Mouse (Mus musculus): ENCODE data around the gene Xpo6. TPM values are rescaled to one million over a fixed set of nuclear protein-coding genes. Genes with fewer than 3 reads are reported as not detected.

The Xpo6 gene
- polyA plus RNA-seq, 1 experiment from 2014 or later = 70.2 TPM

- Histone ChIP-seq H3K4me3 (no peak overlapping the region), H3K36me3 (replicated peaks) (no peaks in the 10 kb centered on the region), H3K4me1 (peaks cover 35% of the 10 kb centered on the region), H3K9me3 (no peaks in the 10 kb centered on the region), H3K27me3 (replicated peaks; ENCODE audit: low read depth, poor library complexity, severe bottlenecking) (peaks cover 81% of the 10 kb centered on the region), H3K27ac (replicated peaks) (no peak overlapping the region)
- no peak for DNase-seq (ENCODE audit: low spot score)
- WGBS = 14% methylated on average over 4 of the region's 4 CpGs
Measured at GRCm38 (mm10) chr7:126083980-126084348, 116.3 kb downstream of the Xpo6 start.

GRCm38 (mm10) chr7:126083341-126083979, 116.8 kb downstream of the Xpo6 start:
- no peaks in the 10 kb centered on the region for H3K36me3 ChIP-seq (replicated peaks)
- peaks cover 86% of the 10 kb centered on the region for H3K27me3 ChIP-seq (replicated peaks; ENCODE audit: low read depth, poor library complexity, severe bottlenecking)
- H3K27ac ChIP-seq (replicated peaks) = no peak overlapping the region
- 28% methylated on average over 9 of the region's 9 CpGs for WGBS
- H3K4me3 ChIP-seq = no peak overlapping the region
- no peak for DNase-seq (ENCODE audit: low spot score)
- H3K4me1 ChIP-seq = peaks cover 35% of the 10 kb centered on the region
- H3K9me3 ChIP-seq = no peaks in the 10 kb centered on the region

DNA sequence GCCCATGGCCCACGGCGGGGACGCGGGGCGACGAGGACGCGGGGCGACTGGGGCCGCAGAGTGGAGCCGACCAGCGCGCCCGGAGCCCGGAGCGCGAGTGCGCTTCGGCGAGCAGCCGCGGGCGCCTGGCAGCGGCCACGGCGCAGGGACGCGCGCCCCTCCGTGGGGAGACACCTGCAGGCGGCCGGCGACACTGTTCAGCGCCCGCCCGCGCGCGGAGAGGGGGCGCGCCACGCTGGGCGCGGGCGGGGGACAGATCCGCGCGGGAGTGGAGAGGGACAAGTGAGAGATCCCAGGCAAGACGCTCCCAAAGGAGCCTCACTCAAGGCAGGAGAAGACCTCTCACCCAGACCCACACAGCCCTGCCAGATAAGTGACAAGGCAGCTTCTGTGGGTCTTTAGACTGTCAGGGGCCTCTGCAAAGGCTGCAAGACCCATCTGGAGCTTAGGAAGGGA, 118.0 kb downstream of the Xpo6 start, which contains the start of gene Gsg1l:
Gene Gsg1l (minus strand): TSS at position 126 of the 456 bp plus-strand sequence.
- Histone ChIP-seq H3K4me1 (peaks cover 35% of the 10 kb centered on the region), H3K36me3 (replicated peaks) (no peaks in the 10 kb centered on the region), H3K27ac (replicated peaks) (no peak within 1 kb of the TSS; the same call in 1 of the 2 replicates), H3K27me3 (replicated peaks; ENCODE audit: low read depth, poor library complexity, severe bottlenecking) (peaks cover 94% of the 10 kb centered on the region), H3K9me3 (no peaks in the 10 kb centered on the region), H3K4me3 (peak within 1 kb of the TSS; percentile 64)
- under 1% methylated on average over 49 of the region's 49 CpGs for WGBS
- DNase-seq (ENCODE audit: low spot score) = peak; percentile 47

DNA sequence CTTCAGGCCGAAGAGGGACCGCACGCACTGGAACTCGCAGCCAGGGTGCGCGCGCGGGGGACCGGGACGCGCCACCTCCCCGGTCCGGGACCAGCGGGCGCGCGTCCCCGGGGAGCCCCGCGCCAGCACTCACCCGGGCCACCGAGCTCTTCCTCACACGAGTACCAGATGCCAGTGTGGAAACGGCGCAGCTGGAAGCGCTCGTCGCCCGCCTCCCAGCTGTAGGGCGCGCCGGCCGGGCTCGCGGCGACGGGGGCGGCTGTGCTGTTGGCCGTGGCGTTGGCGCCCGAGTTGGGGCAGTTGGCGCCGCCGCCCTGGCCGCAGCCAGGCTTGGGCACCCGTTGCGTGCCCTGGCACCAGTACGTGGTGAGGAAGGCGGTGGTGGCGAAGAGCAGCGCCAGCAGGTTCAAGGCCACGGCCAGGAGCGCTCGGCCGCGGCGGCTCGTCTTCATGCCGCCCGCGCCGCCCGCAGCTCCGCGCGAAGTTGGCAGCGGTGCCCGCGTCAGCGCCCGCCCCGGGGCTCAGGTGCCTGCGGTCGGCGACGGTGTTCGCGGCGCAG, 118.5 kb downstream of the Xpo6 start:
- DNase-seq (ENCODE audit: low spot score) = peak; percentile 42
- no peaks in the 10 kb centered on the region for H3K9me3 ChIP-seq
- H3K27ac ChIP-seq (replicated peaks) = no peak overlapping the region; the same call in 1 of the 2 replicates
- peaks cover 35% of the 10 kb centered on the region for H3K4me1 ChIP-seq
- no peaks in the 10 kb centered on the region for H3K36me3 ChIP-seq (replicated peaks)
- under 1% methylated on average over 80 of the region's 80 CpGs for WGBS
- H3K4me3 ChIP-seq = peak overlapping the region; percentile 64
- peaks cover 93% of the 10 kb centered on the region for H3K27me3 ChIP-seq (replicated peaks; ENCODE audit: low read depth, poor library complexity, severe bottlenecking)

DNA sequence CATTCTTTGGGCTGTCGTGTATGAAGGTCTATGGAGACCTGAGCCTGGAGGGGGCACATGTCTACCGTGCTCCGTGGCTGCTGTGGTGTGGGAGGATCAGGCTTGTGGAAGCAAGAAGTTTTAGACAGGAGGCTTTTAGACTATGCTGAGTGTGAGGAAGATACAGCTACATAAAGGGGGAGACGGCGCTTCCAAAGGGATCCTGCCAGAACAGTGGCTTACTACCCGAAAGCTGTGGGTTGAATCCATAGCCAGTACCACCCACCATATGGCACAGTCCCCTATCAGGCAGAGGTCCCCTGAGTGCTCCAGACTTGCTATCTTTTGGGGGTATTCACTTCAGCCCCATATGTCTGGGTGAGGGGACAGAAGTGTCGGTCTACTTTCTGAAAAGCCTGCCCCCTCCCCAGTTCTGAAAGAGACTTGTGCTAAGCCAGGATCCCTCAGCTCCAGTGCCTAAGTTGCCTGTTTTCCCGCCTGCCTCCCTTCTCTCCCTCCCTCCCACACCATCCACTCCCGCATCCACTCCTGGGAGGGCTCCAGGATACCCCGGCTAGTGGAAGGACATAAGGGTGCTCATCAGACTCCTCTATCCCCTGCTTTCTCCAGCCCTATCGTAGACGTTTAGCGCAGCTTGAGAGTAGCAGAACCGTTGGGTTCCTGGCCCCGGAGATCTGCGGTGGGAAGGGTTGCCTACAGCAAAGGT, 119.2 kb downstream of the Xpo6 start:
- no peak for DNase-seq (ENCODE audit: low spot score)
- H3K4me3 ChIP-seq = peak overlapping the region; percentile 64
- WGBS = 18% methylated on average over 16 of the region's 16 CpGs
- no peak overlapping the region for H3K27ac ChIP-seq (replicated peaks)
- no peaks in the 10 kb centered on the region for H3K36me3 ChIP-seq (replicated peaks)
- peaks cover 28% of the 10 kb centered on the region for H3K4me1 ChIP-seq
- no peaks in the 10 kb centered on the region for H3K9me3 ChIP-seq
- peaks cover 92% of the 10 kb centered on the region for H3K27me3 ChIP-seq (replicated peaks; ENCODE audit: low read depth, poor library complexity, severe bottlenecking)

GRCm38 (mm10) chr7:126076935-126077334, 123.4 kb downstream of the Xpo6 start:
- Histone ChIP-seq H3K4me1 (peaks cover 7% of the 10 kb centered on the region), H3K36me3 (replicated peaks) (no peaks in the 10 kb centered on the region), H3K9me3 (no peaks in the 10 kb centered on the region), H3K27me3 (replicated peaks; ENCODE audit: low read depth, poor library complexity, severe bottlenecking) (peaks cover 51% of the 10 kb centered on the region), H3K4me3 (no peak overlapping the region), H3K27ac (replicated peaks) (no peak overlapping the region)
- no peak for DNase-seq (ENCODE audit: low spot score)
- 94% methylated on average over 1 of the region's 1 CpGs for WGBS

GRCm38 (mm10) chr7:126075058-126075457, 125.2 kb downstream of the Xpo6 start:
- no peak overlapping the region for H3K27ac ChIP-seq (replicated peaks)
- H3K27me3 ChIP-seq (replicated peaks; ENCODE audit: low read depth, poor library complexity, severe bottlenecking) = peaks cover 32% of the 10 kb centered on the region
- H3K36me3 ChIP-seq (replicated peaks) = no peaks in the 10 kb centered on the region
- WGBS = 68% methylated on average over 9 of the region's 9 CpGs
- no peak overlapping the region for H3K4me3 ChIP-seq
- no peaks in the 10 kb centered on the region for H3K9me3 ChIP-seq
- no peaks in the 10 kb centered on the region; the same call in 1 of the 2 replicates for H3K4me1 ChIP-seq
- no peak for DNase-seq (ENCODE audit: low spot score)

DNA sequence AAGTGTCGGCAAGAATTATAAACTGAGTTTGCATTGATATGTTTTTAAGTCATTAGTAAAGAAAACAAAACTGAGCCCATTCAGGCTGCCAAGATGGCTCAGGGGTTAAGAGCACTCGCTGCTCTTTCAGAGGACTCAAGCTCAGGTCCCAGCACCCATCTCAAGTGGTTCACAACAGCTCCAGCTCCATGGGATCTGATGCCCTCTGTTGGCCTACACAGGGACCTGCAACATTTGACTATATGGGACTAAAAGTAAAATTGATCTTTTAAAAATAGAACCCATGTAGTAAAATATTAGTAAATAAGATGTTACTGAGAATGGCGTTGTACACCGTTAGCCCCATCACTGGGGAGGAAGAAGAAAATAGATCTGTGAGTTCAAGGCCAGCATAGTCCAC, 130.0 kb downstream of the Xpo6 start:
- Histone ChIP-seq H3K4me1 (peaks cover 6% of the 10 kb centered on the region; the same call in 1 of the 2 replicates), H3K36me3 (replicated peaks) (no peaks in the 10 kb centered on the region), H3K27ac (replicated peaks) (no peak overlapping the region), H3K27me3 (replicated peaks; ENCODE audit: low read depth, poor library complexity, severe bottlenecking) (peaks cover 9% of the 10 kb centered on the region; the same call in 1 of the 2 replicates), H3K4me3 (no peak overlapping the region), H3K9me3 (no peaks in the 10 kb centered on the region)
- WGBS = 95% methylated on average over 4 of the region's 4 CpGs
- DNase-seq (ENCODE audit: low spot score) = no peak

- no peaks in the 10 kb centered on the region for H3K36me3 ChIP-seq (replicated peaks)
- H3K4me3 ChIP-seq = no peak overlapping the region
- peaks cover 6% of the 10 kb centered on the region; the same call in 1 of the 2 replicates for H3K4me1 ChIP-seq
- H3K27ac ChIP-seq (replicated peaks) = no peak overlapping the region
- 0 out of 2 replicates have a peak, but pooled peaks cover 9% of the 10 kb centered on the region for H3K27me3 ChIP-seq (replicated peaks; ENCODE audit: low read depth, poor library complexity, severe bottlenecking)
- no peak for DNase-seq (ENCODE audit: low spot score)
- WGBS = 68% methylated on average over 14 of the region's 14 CpGs
- H3K9me3 ChIP-seq = no peaks in the 10 kb centered on the region
Measured at GRCm38 (mm10) chr7:126066777-126067176, 133.5 kb downstream of the Xpo6 start.

DNA sequence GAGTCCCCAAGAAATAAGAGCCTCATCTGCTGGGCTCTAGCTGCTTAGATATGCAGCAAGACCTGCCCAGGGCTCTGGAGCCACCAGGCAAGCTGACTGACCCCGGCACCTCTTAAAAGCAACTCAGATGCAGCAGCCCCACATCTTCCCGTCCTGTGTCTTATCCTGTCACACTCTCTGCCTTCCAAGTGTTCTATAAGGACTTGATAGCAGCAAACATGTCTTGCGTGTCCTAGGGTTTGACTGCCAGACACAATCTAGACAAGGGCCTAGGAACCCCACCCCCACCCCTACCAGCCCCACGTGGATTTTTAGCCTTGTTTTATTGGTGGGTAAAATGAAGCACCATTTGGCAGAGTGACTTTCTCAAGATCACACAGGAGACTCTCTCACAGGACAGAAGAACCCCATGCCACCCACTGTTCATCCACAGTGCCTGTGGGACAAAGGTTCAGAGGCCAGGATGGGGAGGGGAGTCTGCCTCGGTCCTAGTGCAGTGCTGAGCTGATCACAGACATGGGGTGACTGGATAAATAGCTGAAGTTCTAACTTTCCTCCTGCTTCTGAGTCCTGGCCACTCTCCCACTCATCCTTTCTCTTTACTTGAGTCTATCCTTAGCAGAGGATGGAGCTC, 134.9 kb downstream of the Xpo6 start:
- no peak for DNase-seq (ENCODE audit: low spot score)
- no peaks in the 10 kb centered on the region for H3K9me3 ChIP-seq
- peaks cover 6% of the 10 kb centered on the region; the same call in 1 of the 2 replicates for H3K4me1 ChIP-seq
- no peaks in the 10 kb centered on the region for H3K36me3 ChIP-seq (replicated peaks)
- 77% methylated on average over 5 of the region's 5 CpGs for WGBS
- H3K27ac ChIP-seq (replicated peaks) = no peak overlapping the region
- no peak overlapping the region for H3K4me3 ChIP-seq
- H3K27me3 ChIP-seq (replicated peaks; ENCODE audit: low read depth, poor library complexity, severe bottlenecking) = 0 out of 2 replicates have a peak, but pooled peaks cover 9% of the 10 kb centered on the region

DNA sequence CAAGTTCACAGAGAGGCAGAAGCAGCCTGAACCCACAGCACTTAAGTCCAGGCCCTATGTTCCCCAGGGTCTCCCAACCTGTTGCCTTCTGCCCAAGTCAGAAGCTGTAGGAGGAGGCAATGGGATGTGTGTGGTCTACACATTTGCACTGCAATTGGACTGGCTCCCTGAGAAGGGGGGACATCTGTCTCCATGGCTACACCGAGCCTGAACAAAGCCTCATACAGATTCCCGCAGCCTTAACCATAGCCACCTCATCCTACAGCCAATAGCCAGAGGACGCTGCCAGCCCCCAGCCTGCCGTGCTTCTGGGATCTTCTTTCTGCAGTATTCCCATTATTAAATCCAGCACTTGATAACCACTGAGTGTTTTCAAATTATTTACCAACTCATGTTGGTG, 138.1 kb downstream of the Xpo6 start:
- 75% methylated on average over 4 of the region's 4 CpGs for WGBS
- no peak for DNase-seq (ENCODE audit: low spot score)
- no peak overlapping the region for H3K4me3 ChIP-seq
- H3K4me1 ChIP-seq = peaks cover 10% of the 10 kb centered on the region
- H3K9me3 ChIP-seq = no peaks in the 10 kb centered on the region
- H3K27me3 ChIP-seq (replicated peaks; ENCODE audit: low read depth, poor library complexity, severe bottlenecking) = 0 out of 2 replicates have a peak, but pooled peaks cover 9% of the 10 kb centered on the region
- H3K36me3 ChIP-seq (replicated peaks) = no peaks in the 10 kb centered on the region
- no peak overlapping the region for H3K27ac ChIP-seq (replicated peaks)

DNA sequence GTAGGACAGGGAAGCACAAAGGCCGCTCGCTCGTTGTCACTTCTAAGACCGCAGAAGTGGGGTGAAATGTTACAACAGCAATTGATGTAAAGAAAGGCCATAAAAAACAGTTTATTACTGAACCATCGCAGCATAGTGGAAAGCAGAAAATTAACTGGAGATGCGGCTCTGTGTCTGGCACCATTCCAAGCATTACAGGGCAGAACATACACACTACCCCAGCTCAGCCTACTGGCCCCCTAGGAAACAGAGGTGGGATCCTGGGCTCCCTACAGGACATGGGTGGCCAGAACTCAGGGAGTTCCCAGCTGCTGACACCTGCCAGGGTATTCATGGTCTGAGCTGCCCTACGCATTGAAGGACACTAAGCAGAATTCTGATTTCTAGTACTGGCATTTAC, 141.4 kb downstream of the Xpo6 start:
- Histone ChIP-seq H3K27me3 (replicated peaks; ENCODE audit: low read depth, poor library complexity, severe bottlenecking) (peaks cover 7% of the 10 kb centered on the region), H3K27ac (replicated peaks) (no peak overlapping the region), H3K36me3 (replicated peaks) (no peaks in the 10 kb centered on the region), H3K4me1 (peaks cover 19% of the 10 kb centered on the region), H3K9me3 (no peaks in the 10 kb centered on the region), H3K4me3 (no peak overlapping the region)
- 85% methylated on average over 7 of the region's 7 CpGs for WGBS
- DNase-seq (ENCODE audit: low spot score) = no peak

All from embryonic facial prominence, embryonic 10.5 days (tissue).